Mouse (Mus musculus) MEL (cell line): ENCODE measurements at regions not wholly inside any gene's neighbourhood (a gene's known extent, or its start where the extent isn't known, plus 50 kb on each side); places are given as distances from the start of the nearest gene placed in this dataset.

Experiments used
- CTCF ChIP-seq, 3 experiments: IDR thresholded peaks in 2 of 3; conservative IDR thresholded peaks in 1 of 3; 2 replicates each; pipeline ENCODE4 v1.5.1; 2011 to 2012; ENCODE audit warnings: low read length in 3 of 3, low read depth in 2 of 3, mild to moderate bottlenecking in 2 of 3, improper control_type of control experiment in 1 of 3, inconsistent platforms in 1 of 3, mixed read lengths in 1 of 3, moderate library complexity in 1 of 3; ENCODE audit not compliant: control insufficient read depth in 1 of 3, insufficient read depth in 1 of 3, poor library complexity in 1 of 3, severe bottlenecking in 1 of 3
- E2F4 ChIP-seq: IDR thresholded peaks from 2 replicates; pipeline ENCODE4 v1.6.1; 2011; ENCODE audit warnings: low read depth, low read length, improper control_type of control experiment, borderline replicate concordance
- MEF2A ChIP-seq: IDR thresholded peaks from 2 replicates; pipeline ENCODE4 v1.6.1; 2014; ENCODE audit warnings: low read depth, mild to moderate bottlenecking, inconsistent platforms, low read length, improper control_type of control experiment; ENCODE audit not compliant: poor library complexity, insufficient replicate concordance, severe bottlenecking; ENCODE audit errors: extremely low read depth
- MYB ChIP-seq: IDR thresholded peaks from 2 replicates; pipeline ENCODE4 v1.6.1; 2011; ENCODE audit warnings: mild to moderate bottlenecking, low read depth, low read length, improper control_type of control experiment
- POLR2A ChIP-seq, 2 experiments: IDR thresholded peaks; 2 replicates each; pipeline ENCODE4 v1.6.1; 2011 to 2012; ENCODE audit warnings: low read length in 2 of 2, mild to moderate bottlenecking in 2 of 2, control low read depth in 1 of 2, improper control_type of control experiment in 1 of 2, low read depth in 1 of 2, moderate library complexity in 1 of 2; ENCODE audit not compliant: control insufficient read depth in 1 of 2, insufficient read depth in 1 of 2, poor library complexity in 1 of 2
- ZC3H11A ChIP-seq: IDR thresholded peaks from 2 replicates; pipeline ENCODE4 v1.6.1; 2012; ENCODE audit warnings: low read depth, mild to moderate bottlenecking, inconsistent platforms, low read length, improper control_type of control experiment
- ZKSCAN1 ChIP-seq: IDR thresholded peaks from 2 replicates; pipeline ENCODE4 v1.6.1; 2012; ENCODE audit warnings: low read depth, mild to moderate bottlenecking, inconsistent platforms, low read length, improper control_type of control experiment, moderate library complexity

DNA sequence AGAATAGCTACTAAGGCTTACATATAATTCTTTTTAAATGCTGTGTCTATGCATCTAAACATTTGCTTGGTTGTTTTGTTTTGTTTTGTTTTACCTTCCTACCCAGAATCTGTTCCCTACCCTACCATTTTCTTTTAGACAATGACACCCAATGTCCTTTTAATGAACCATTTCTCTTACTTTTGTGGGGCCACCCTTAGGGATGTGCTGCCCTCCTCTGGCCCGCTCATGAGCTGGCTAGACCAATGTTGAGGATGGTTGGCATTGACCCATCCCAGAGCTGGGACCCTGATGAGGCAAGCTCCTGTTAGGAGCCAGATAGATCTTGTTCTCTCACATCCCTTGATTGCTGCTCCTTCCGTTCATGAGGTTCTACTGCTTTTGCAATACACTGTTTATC is 105.0 kb upstream of the Tyw5 start:
- no peak for TF ChIP-seq ZC3H11A
- TF ChIP-seq POLR2A (IDR thresholded peaks at IDR 0.05; ENCODE audit: control insufficient read depth in 1 of 2, insufficient read depth in 1 of 2, low read depth in 1 of 2, low read length in 2 of 2, poor library complexity in 1 of 2) = no peak
- TF ChIP-seq CTCF (IDR thresholded peaks at IDR 0.05 in 2 of 3, conservative IDR thresholded peaks at IDR 0.05 in 1 of 3; ENCODE audit: control insufficient read depth in 1 of 3, insufficient read depth in 1 of 3, low read depth in 2 of 3, low read length in 3 of 3, poor library complexity in 1 of 3, severe bottlenecking in 1 of 3) = no peak
- no peak for TF ChIP-seq MEF2A
- TF ChIP-seq E2F4 = no peak
- no peak for TF ChIP-seq ZKSCAN1
- TF ChIP-seq MYB = no peak
